Comparison of ENCODE assay signal across 22 mouse cellular contexts in the genomic region with DNA sequence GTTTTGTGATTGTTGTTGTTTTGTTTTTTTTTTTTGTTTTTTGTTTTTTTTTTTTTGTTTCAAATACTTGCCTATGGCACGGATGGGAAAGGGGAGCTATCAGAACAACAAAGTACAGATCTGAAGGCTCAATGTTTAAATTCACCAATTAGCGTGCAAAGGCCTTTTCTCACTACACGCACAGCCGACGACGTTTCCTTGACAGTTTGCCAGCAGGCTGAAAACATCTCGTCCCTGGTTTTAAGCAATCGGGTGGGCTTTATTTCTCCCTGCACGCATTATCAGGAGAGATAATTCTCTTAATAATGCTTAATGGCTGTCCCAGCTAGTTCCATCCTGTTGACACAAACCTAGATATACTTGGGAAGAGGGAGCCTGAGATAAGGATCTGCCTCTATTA.
"Had no signal": no experiment of that assay in that cellular context is flagged by ENCODE, and none has a peak within 500 bp of the region (broad histone marks: within the 10 kb centered on the region; RNA-seq: fewer than 3 reads in every experiment).

No protein-coding gene starts in this region.

- H3K9ac ChIP-seq: liver, embryonic 13.5 days; lung, embryonic 15.5 days; midbrain, embryonic 13.5 days; neural tube, embryonic 12.5 days; neural tube, embryonic 15.5 days had no signal

- H3K4me2 ChIP-seq: liver, embryonic 13.5 days; lung, embryonic 15.5 days; midbrain, embryonic 13.5 days; neural tube, embryonic 12.5 days; neural tube, embryonic 15.5 days had no signal

- DNase-seq: kidney, postnatal 25 days; layer of hippocampus, adult 9-11 months; layer of hippocampus, postnatal 36 days; liver, embryonic 13.5 days; lung, postnatal 10 days; lung, postnatal 36 days; right cerebral cortex, adult 18-20 months; right cerebral cortex, postnatal 14 days; right cerebral cortex, postnatal 4 days; thymus, adult 2 months; thymus, postnatal 14 days; thymus, postnatal 4 days had no signal

- H3K4me1 ChIP-seq: liver, embryonic 13.5 days; neural tube, embryonic 12.5 days had no signal

- ATAC-seq: midbrain, embryonic 13.5 days had no signal

- H3K27ac ChIP-seq: kidney, postnatal 0 days; layer of hippocampus, adult 2 months; left cerebral cortex, adult 2 months; liver, embryonic 13.5 days; lung, embryonic 15.5 days; midbrain, embryonic 10.5 days; midbrain, embryonic 13.5 days; neural tube, embryonic 12.5 days; neural tube, embryonic 15.5 days; stomach, postnatal 0 days had no signal

- H3K4me3 ChIP-seq: layer of hippocampus, adult 2 months; left cerebral cortex, adult 2 months; liver, embryonic 13.5 days; lung, embryonic 15.5 days; megakaryocyte, embryonic 14.5 days; midbrain, embryonic 10.5 days; midbrain, embryonic 13.5 days; neural tube, embryonic 12.5 days; neural tube, embryonic 15.5 days had no signal

- H3K9me3 ChIP-seq: liver, embryonic 13.5 days; lung, embryonic 15.5 days; megakaryocyte, embryonic 14.5 days; midbrain, embryonic 10.5 days; midbrain, embryonic 13.5 days; neural tube, embryonic 12.5 days; neural tube, embryonic 15.5 days had no signal

- H3K36me3 ChIP-seq: liver, embryonic 13.5 days; lung, embryonic 15.5 days; midbrain, embryonic 10.5 days; midbrain, embryonic 13.5 days; neural tube, embryonic 12.5 days; neural tube, embryonic 15.5 days had no signal

- H3K27me3 ChIP-seq: liver, embryonic 13.5 days; lung, embryonic 15.5 days; neural tube, embryonic 12.5 days had no signal
